Mouse (Mus musculus) forebrain, embryonic 10.5 days (tissue): ENCODE data around the gene Lbhd2. TPM values are rescaled to one million over a fixed set of nuclear protein-coding genes. Genes with fewer than 3 reads are reported as not detected.
A peak's percentile ranks its signal among the peaks of the same experiment; 100 is the strongest.

Source experiments
- DNase-seq: peaks from one replicate; pipeline ENCODE4 v3.0.0-alpha.2; 2017; ENCODE audit warnings: low spot score; ENCODE audit errors: extremely low spot score
- H3K27ac ChIP-seq: fragments of 300-500 bp; sonication (generic); 2 replicates; pipeline ENCODE4 v1.5.1; 2016; ENCODE audit warnings: mild to moderate bottlenecking
- H3K27me3 ChIP-seq: fragments of 300-500 bp; sonication (generic); 2 replicates; pipeline ENCODE4 v1.6.1; 2016; ENCODE audit warnings: mild to moderate bottlenecking; ENCODE audit not compliant: poor library complexity, severe bottlenecking
- H3K36me3 ChIP-seq: fragments of 300-500 bp; sonication (generic); replicated peaks from 2 replicates; pipeline ENCODE4 v1.6.1; 2016; ENCODE audit warnings: mild to moderate bottlenecking, moderate library complexity
- H3K4me1 ChIP-seq: fragments of 300-500 bp; sonication (generic); 2 replicates; pipeline ENCODE4 v1.6.1; 2016
- H3K4me3 ChIP-seq: fragments of 300-500 bp; sonication (generic); 2 replicates; pipeline ENCODE4 v1.5.1; 2016; ENCODE audit warnings: mild to moderate bottlenecking, moderate library complexity
- H3K9me3 ChIP-seq: fragments of 300-500 bp; sonication (generic); 2 replicates; pipeline ENCODE4 v1.6.1; 2016; ENCODE audit warnings: mild to moderate bottlenecking, moderate library complexity
- WGBS: fragments of 180-500 bp; shearing (Covaris S2); methylation state at CpG from one replicate; pipeline ENCODE4 v1.1.7; 2016; 5-methylcytosine and 5-hydroxymethylcytosine counted together
- polyA plus RNA-seq: library from polyadenylated mRNA; unstranded; fragments of >200 nt; fragmentation: Nextera tagmentation; extraction: Ambion mirVana; gene quantifications from 2 replicates; pipeline ENCODE4 v1.2.1, GENCODE M21; 2016

The Lbhd2 gene
- polyA plus RNA-seq, 1 experiment from 2014 or later, result not detected

- no peak for DNase-seq
Observed at GRCm38 (mm10) chr12:111440701-111441373, 34.2 kb downstream of the Lbhd2 start.

GRCm38 (mm10) chr12:111441523-111441922 is 34.9 kb downstream of the Lbhd2 start:
- H3K4me1 ChIP-seq, result peaks cover 53% of the 10 kb centered on the region
- H3K27me3 ChIP-seq, result peaks cover 93% of the 10 kb centered on the region
- no peak overlapping the region for H3K27ac ChIP-seq
- no peaks in the 10 kb centered on the region for H3K36me3 ChIP-seq
- H3K4me3 ChIP-seq, result no peak overlapping the region
- 58% methylated on average over 3 of the region's 3 CpGs for WGBS
- 0 out of 2 replicates have a peak, but pooled peaks cover 4% of the 10 kb centered on the region for H3K9me3 ChIP-seq
- DNase-seq, result no peak

More at GRCm38 (mm10) chr12:111440701-111441373, 34.2 kb downstream of the Lbhd2 start:
- Histone ChIP-seq H3K27ac (no peak overlapping the region), H3K4me1 (peaks cover 46% of the 10 kb centered on the region), H3K27me3 (peaks cover 93% of the 10 kb centered on the region), H3K9me3 (0 out of 2 replicates have a peak, but pooled peaks cover 4% of the 10 kb centered on the region), H3K4me3 (no peak overlapping the region), H3K36me3 (no peaks in the 10 kb centered on the region)
- WGBS, result 95% methylated on average over 9 of the region's 9 CpGs

GRCm38 (mm10) chr12:111442309-111443010 is 35.9 kb downstream of the Lbhd2 start, which contains the start of gene Tnfaip2:
Tnfaip2 (plus strand) TSS chr12:111442469.
- peak within 1 kb of the TSS; percentile 45; the same call in 1 of the 2 replicates for H3K27ac ChIP-seq
- no peaks in the 10 kb centered on the region for H3K36me3 ChIP-seq
- H3K27me3 ChIP-seq, result peaks cover 94% of the 10 kb centered on the region
- under 1% methylated on average over 48 of the region's 48 CpGs for WGBS
- 0 out of 2 replicates have a peak, but pooled peaks cover 4% of the 10 kb centered on the region for H3K9me3 ChIP-seq
- peaks cover 61% of the 10 kb centered on the region for H3K4me1 ChIP-seq
- H3K4me3 ChIP-seq, result peak within 1 kb of the TSS; percentile 57
- peak; percentile 78 for DNase-seq

- Histone ChIP-seq H3K36me3 (no peaks in the 10 kb centered on the region), H3K27ac (peak overlapping the region; percentile 12; the same call in 1 of the 2 replicates), H3K4me3 (peak overlapping the region; percentile 57), H3K27me3 (peaks cover 94% of the 10 kb centered on the region), H3K4me1 (peaks cover 66% of the 10 kb centered on the region), H3K9me3 (0 out of 2 replicates have a peak, but pooled peaks cover 4% of the 10 kb centered on the region)
- WGBS, result 8% methylated on average over 15 of the region's 15 CpGs
- DNase-seq, result no peak
Observed at GRCm38 (mm10) chr12:111443011-111443870, 36.6 kb downstream of the Lbhd2 start.

- Histone ChIP-seq H3K27me3 (peaks cover 97% of the 10 kb centered on the region), H3K27ac (no peak overlapping the region), H3K9me3 (0 out of 2 replicates have a peak, but pooled peaks cover 4% of the 10 kb centered on the region), H3K4me3 (0 out of 2 replicates have a peak overlapping the region, but pooled peaks have one; percentile 57), H3K36me3 (no peaks in the 10 kb centered on the region), H3K4me1 (peaks cover 75% of the 10 kb centered on the region)
- WGBS, result 22% methylated on average over 10 of the region's 10 CpGs
- no peak for DNase-seq
Observed at GRCm38 (mm10) chr12:111443921-111444831, 37.6 kb downstream of the Lbhd2 start.

- peaks cover 87% of the 10 kb centered on the region for H3K4me1 ChIP-seq
- no peaks in the 10 kb centered on the region for H3K36me3 ChIP-seq
- WGBS, result 2% methylated on average over 52 of the region's 52 CpGs
- no peak for DNase-seq
- H3K27ac ChIP-seq, result no peak overlapping the region
- no peaks in the 10 kb centered on the region for H3K9me3 ChIP-seq
- peaks cover 100% of the 10 kb centered on the region for H3K27me3 ChIP-seq
- H3K4me3 ChIP-seq, result peak overlapping the region; percentile 38
Observed at GRCm38 (mm10) chr12:111445161-111445889, 38.7 kb downstream of the Lbhd2 start.

GRCm38 (mm10) chr12:111445890-111446613 is 39.4 kb downstream of the Lbhd2 start:
- no peak for DNase-seq
- H3K4me3 ChIP-seq, result peak overlapping the region; percentile 38
- no peaks in the 10 kb centered on the region for H3K9me3 ChIP-seq
- H3K27ac ChIP-seq, result no peak overlapping the region
- H3K27me3 ChIP-seq, result peaks cover 100% of the 10 kb centered on the region
- 4% methylated on average over 27 of the region's 27 CpGs for WGBS
- peaks cover 90% of the 10 kb centered on the region for H3K4me1 ChIP-seq
- no peaks in the 10 kb centered on the region for H3K36me3 ChIP-seq

GRCm38 (mm10) chr12:111446745-111447144 is 40.1 kb downstream of the Lbhd2 start:
- DNase-seq, result no peak
- H3K27me3 ChIP-seq, result peaks cover 100% of the 10 kb centered on the region
- H3K4me3 ChIP-seq, result no peak overlapping the region
- peak overlapping the region; percentile 6; the same call in 1 of the 2 replicates for H3K27ac ChIP-seq
- no peaks in the 10 kb centered on the region for H3K36me3 ChIP-seq
- no peaks in the 10 kb centered on the region for H3K9me3 ChIP-seq
- peaks cover 86% of the 10 kb centered on the region for H3K4me1 ChIP-seq
- WGBS, result 18% methylated on average over 5 of the region's 5 CpGs

GRCm38 (mm10) chr12:111447350-111447749 is 40.7 kb downstream of the Lbhd2 start:
- 10% methylated on average over 9 of the region's 9 CpGs for WGBS
- H3K4me1 ChIP-seq, result peaks cover 80% of the 10 kb centered on the region
- H3K27ac ChIP-seq, result peak overlapping the region; percentile 6; the same call in 1 of the 2 replicates

GRCm38 (mm10) chr12:111447898-111448760 is 41.5 kb downstream of the Lbhd2 start:
- Histone ChIP-seq H3K27ac (no peak overlapping the region), H3K9me3 (no peaks in the 10 kb centered on the region), H3K4me1 (peaks cover 72% of the 10 kb centered on the region), H3K36me3 (no peaks in the 10 kb centered on the region), H3K4me3 (no peak overlapping the region), H3K27me3 (peaks cover 100% of the 10 kb centered on the region)
- 12% methylated on average over 22 of the region's 22 CpGs for WGBS
- no peak for DNase-seq

More at GRCm38 (mm10) chr12:111447350-111447749, 40.7 kb downstream of the Lbhd2 start:
- DNase-seq, result no peak
- Histone ChIP-seq H3K4me3 (no peak overlapping the region), H3K9me3 (no peaks in the 10 kb centered on the region), H3K36me3 (no peaks in the 10 kb centered on the region), H3K27me3 (peaks cover 100% of the 10 kb centered on the region)
